Mouse (Mus musculus): Measurements from ENCODE around the gene Pogz. TPM values are rescaled to one million over a fixed set of nuclear protein-coding genes. Genes with fewer than 3 reads are reported as not detected.
"Not testable (repeated sequence)": the region's sequence is repeated elsewhere in the genome, so short reads cannot be mapped to it uniquely, and the experiment has no call there.

The Pogz gene
- total and polyA plus RNA-seq, 2 experiments, result 6.3 to 9.9 TPM

DNA sequence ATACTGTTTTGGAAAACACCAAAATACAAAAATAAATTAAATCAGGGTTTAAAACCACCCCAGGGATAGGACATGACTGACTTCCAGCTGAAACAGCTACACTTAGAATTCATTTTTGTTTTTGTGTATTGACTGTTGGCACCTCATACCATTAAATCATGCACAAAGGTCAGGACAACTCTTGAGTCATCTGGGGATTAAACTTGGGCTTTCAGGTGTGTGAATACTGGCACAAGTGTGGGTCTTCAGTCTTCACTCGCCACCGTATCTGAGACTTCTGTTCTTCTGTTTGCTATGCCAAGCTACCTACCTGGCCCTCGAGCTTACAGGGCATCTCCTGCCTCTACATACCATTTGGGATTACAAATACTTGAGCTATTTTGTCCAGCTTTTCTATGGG is 45.2 kb downstream of the Pogz start:
- WGBS, result 68% methylated on average over 3 of the region's 3 CpGs

GRCm38 (mm10) chr3:94886316-94887224 is 49.2 kb downstream of the Pogz start, which contains the start of gene Psmb4:
TSS of gene Psmb4 (minus strand) at chr3:94886961.
- H3K27ac ChIP-seq (replicated peaks; ENCODE audit: insufficient read depth, low read depth, low read length), result peak within 1 kb of the TSS; percentile 85
- H3K4me1 ChIP-seq (ENCODE audit: control insufficient read depth, insufficient read depth, low read length), result peaks cover 14% of the 10 kb centered on the region
- H3K27me3 ChIP-seq (ENCODE audit: control insufficient read depth, insufficient read depth, low read length), result no peaks in the 10 kb centered on the region
- H3K36me3 ChIP-seq (ENCODE audit: control insufficient read depth, insufficient read depth, low read length), result peaks cover 17% of the 10 kb centered on the region
- H3K4me3 ChIP-seq (ENCODE audit: insufficient read depth, low read depth, low read length), result peak within 1 kb of the TSS; percentile 77
- H3K9ac ChIP-seq (ENCODE audit: low read depth, low read length), result peak within 1 kb of the TSS; percentile 80
- peaks cover 6% of the 10 kb centered on the region; the same call in 1 of the 2 replicates for H3K79me2 ChIP-seq (ENCODE audit: control insufficient read depth, insufficient read depth, low read length)
- WGBS, result 1% methylated on average over 61 of the region's 61 CpGs
- TF ChIP-seq CTCF (IDR thresholded peaks at IDR 0.05; ENCODE audit: low read depth, low read length) (no peak), POLR2A (IDR thresholded peaks at IDR 0.05; ENCODE audit: extremely low read depth, insufficient read depth, low read length) (peak; percentile 77)
- peak; percentile 89 for DNase-seq (ENCODE audit: extremely low read depth, low read depth, low spot score)

More for the DNA sequence above, 45.2 kb downstream of the Pogz start:
- peak; percentile 56 for DNase-seq (ENCODE audit: extremely low read depth, low read depth, low spot score)
- no peak overlapping the region for H3K4me3 ChIP-seq (ENCODE audit: insufficient read depth, low read depth, low read length)
- H3K27ac ChIP-seq (replicated peaks; ENCODE audit: insufficient read depth, low read depth, low read length), result peak overlapping the region; percentile 44
- peaks cover 33% of the 10 kb centered on the region for H3K36me3 ChIP-seq (ENCODE audit: control insufficient read depth, insufficient read depth, low read length)
- peaks cover 14% of the 10 kb centered on the region for H3K4me1 ChIP-seq (ENCODE audit: control insufficient read depth, insufficient read depth, low read length)
- no peak overlapping the region for H3K9ac ChIP-seq (ENCODE audit: low read depth, low read length)
- H3K27me3 ChIP-seq (ENCODE audit: control insufficient read depth, insufficient read depth, low read length), result no peaks in the 10 kb centered on the region
- H3K79me2 ChIP-seq (ENCODE audit: control insufficient read depth, insufficient read depth, low read length), result peaks cover 6% of the 10 kb centered on the region; the same call in 1 of the 2 replicates
- no peak for TF ChIP-seq CTCF (IDR thresholded peaks at IDR 0.05; ENCODE audit: low read depth, low read length)
- TF ChIP-seq POLR2A (IDR thresholded peaks at IDR 0.05; ENCODE audit: extremely low read depth, insufficient read depth, low read length), result no peak

- Histone ChIP-seq H3K9ac (ENCODE audit: low read depth, low read length) (no peak overlapping the region), H3K36me3 (ENCODE audit: control insufficient read depth, insufficient read depth, low read length) (peaks cover 8% of the 10 kb centered on the region; the same call in 1 of the 2 replicates), H3K79me2 (ENCODE audit: control insufficient read depth, insufficient read depth, low read length) (peaks cover 6% of the 10 kb centered on the region; the same call in 1 of the 2 replicates), H3K27ac (replicated peaks; ENCODE audit: insufficient read depth, low read depth, low read length) (no peak overlapping the region), H3K27me3 (ENCODE audit: control insufficient read depth, insufficient read depth, low read length) (no peaks in the 10 kb centered on the region), H3K4me1 (ENCODE audit: control insufficient read depth, insufficient read depth, low read length) (peaks cover 8% of the 10 kb centered on the region; the same call in 1 of the 2 replicates), H3K4me3 (ENCODE audit: insufficient read depth, low read depth, low read length) (no peak overlapping the region)
- peak; percentile 23; the same call in 1 of the 2 replicates for TF ChIP-seq CTCF (IDR thresholded peaks at IDR 0.05; ENCODE audit: low read depth, low read length)
- TF ChIP-seq POLR2A (IDR thresholded peaks at IDR 0.05; ENCODE audit: extremely low read depth, insufficient read depth, low read length), result no peak
- DNase-seq (ENCODE audit: extremely low read depth, low read depth, low spot score), result peak; percentile 77
These were observed 51.2 kb downstream of the Pogz start for GRCm38 (mm10) chr3:94888595-94888994.

DNA sequence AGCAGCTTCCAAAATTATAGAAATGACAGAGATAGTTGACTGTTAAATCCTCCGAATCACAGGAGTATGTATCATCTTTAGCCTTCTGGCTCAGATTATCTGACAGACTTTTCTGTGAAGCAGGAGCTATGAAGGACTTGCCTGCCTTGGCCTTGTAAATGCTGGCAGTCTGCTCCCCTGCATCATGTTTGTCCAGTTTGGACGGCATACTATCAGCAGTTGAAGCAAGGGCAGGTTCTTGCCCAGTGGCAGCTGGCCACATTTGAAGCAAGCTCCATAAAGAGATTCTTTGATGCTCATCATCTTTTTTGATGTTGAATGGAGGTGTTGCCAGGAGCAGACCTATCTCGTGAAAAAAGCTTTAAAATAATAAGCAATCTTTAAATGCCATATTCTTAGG is 56.7 kb downstream of the Pogz start:
- Histone ChIP-seq H3K79me2 (ENCODE audit: control insufficient read depth, insufficient read depth, low read length) (no peaks in the 10 kb centered on the region), H3K4me1 (ENCODE audit: control insufficient read depth, insufficient read depth, low read length) (no peaks in the 10 kb centered on the region), H3K36me3 (ENCODE audit: control insufficient read depth, insufficient read depth, low read length) (no peaks in the 10 kb centered on the region), H3K9ac (ENCODE audit: low read depth, low read length) (no peak overlapping the region), H3K4me3 (ENCODE audit: insufficient read depth, low read depth, low read length) (no peak overlapping the region), H3K27ac (replicated peaks; ENCODE audit: insufficient read depth, low read depth, low read length) (no peak overlapping the region), H3K27me3 (ENCODE audit: control insufficient read depth, insufficient read depth, low read length) (no peaks in the 10 kb centered on the region)
- no peak for TF ChIP-seq CTCF (IDR thresholded peaks at IDR 0.05; ENCODE audit: low read depth, low read length)
- no peak for TF ChIP-seq POLR2A (IDR thresholded peaks at IDR 0.05; ENCODE audit: extremely low read depth, insufficient read depth, low read length)
- WGBS, result 72% methylated on average over 3 of the region's 3 CpGs
- no peak for DNase-seq (ENCODE audit: extremely low read depth, low read depth, low spot score)

GRCm38 (mm10) chr3:94902747-94903146 is 65.4 kb downstream of the Pogz start:
- Histone ChIP-seq H3K79me2 (ENCODE audit: control insufficient read depth, insufficient read depth, low read length) (no peaks in the 10 kb centered on the region), H3K36me3 (ENCODE audit: control insufficient read depth, insufficient read depth, low read length) (no peaks in the 10 kb centered on the region), H3K4me1 (ENCODE audit: control insufficient read depth, insufficient read depth, low read length) (peaks cover 1% of the 10 kb centered on the region; the same call in 1 of the 2 replicates), H3K27ac (replicated peaks; ENCODE audit: insufficient read depth, low read depth, low read length) (no peak overlapping the region), H3K9ac (ENCODE audit: low read depth, low read length) (no peak overlapping the region), H3K27me3 (ENCODE audit: control insufficient read depth, insufficient read depth, low read length) (no peaks in the 10 kb centered on the region), H3K4me3 (ENCODE audit: insufficient read depth, low read depth, low read length) (no peak overlapping the region)
- TF ChIP-seq POLR2A (IDR thresholded peaks at IDR 0.05; ENCODE audit: extremely low read depth, insufficient read depth, low read length) (no peak), CTCF (IDR thresholded peaks at IDR 0.05; ENCODE audit: low read depth, low read length) (no peak)
- peak; percentile 53 for DNase-seq (ENCODE audit: extremely low read depth, low read depth, low spot score)
- 23% methylated on average over 7 of the region's 7 CpGs for WGBS

- not testable (repeated sequence) for H3K9ac ChIP-seq (ENCODE audit: low read depth, low read length); H3K4me3 ChIP-seq (ENCODE audit: insufficient read depth, low read depth, low read length); H3K4me1 ChIP-seq (ENCODE audit: control insufficient read depth, insufficient read depth, low read length); H3K27ac ChIP-seq (replicated peaks; ENCODE audit: insufficient read depth, low read depth, low read length); DNase-seq (ENCODE audit: extremely low read depth, low read depth, low spot score); H3K79me2 ChIP-seq (ENCODE audit: control insufficient read depth, insufficient read depth, low read length); H3K27me3 ChIP-seq (ENCODE audit: control insufficient read depth, insufficient read depth, low read length); H3K36me3 ChIP-seq (ENCODE audit: control insufficient read depth, insufficient read depth, low read length)
- WGBS, result 72% methylated on average over 3 of the region's 3 CpGs
These were observed 67.4 kb downstream of the Pogz start for GRCm38 (mm10) chr3:94904759-94905158.
